Mouse (Mus musculus): ENCODE data around the gene Map4k5.
A peak's percentile ranks its signal among the peaks of the same experiment; 100 is the strongest.

Map4k5 gene

GRCm38 (mm10) chr12:69781935-69782650 is 110.9 kb downstream of the Map4k5 start:
- no peak for DNase-seq

- no peak for DNase-seq
Measured at GRCm38 (mm10) chr12:69781480-69781879, 111.5 kb downstream of the Map4k5 start.

GRCm38 (mm10) chr12:69777957-69778356 is 115.0 kb downstream of the Map4k5 start:
- no peak for DNase-seq

- no peak for DNase-seq
Measured at GRCm38 (mm10) chr12:69777341-69777730, 115.7 kb downstream of the Map4k5 start.

GRCm38 (mm10) chr12:69776607-69777340 is 116.2 kb downstream of the Map4k5 start:
- DNase-seq = no peak

- no peak for DNase-seq
Measured at GRCm38 (mm10) chr12:69768841-69769240, 124.2 kb downstream of the Map4k5 start.

GRCm38 (mm10) chr12:69767476-69768258 is 125.3 kb downstream of the Map4k5 start:
- no peak for DNase-seq

- no peak for DNase-seq
Measured at GRCm38 (mm10) chr12:69766185-69766904, 126.7 kb downstream of the Map4k5 start.

GRCm38 (mm10) chr12:69765543-69765942 is 127.5 kb downstream of the Map4k5 start:
- DNase-seq = no peak

- DNase-seq = no peak
Measured at GRCm38 (mm10) chr12:69761603-69762002, 131.4 kb downstream of the Map4k5 start.

GRCm38 (mm10) chr12:69760743-69761406 is 132.1 kb downstream of the Map4k5 start:
- DNase-seq = no peak

- no peak for DNase-seq
Measured at GRCm38 (mm10) chr12:69760014-69760413, 133.0 kb downstream of the Map4k5 start.

GRCm38 (mm10) chr12:69759267-69759885 is 133.6 kb downstream of the Map4k5 start:
- no peak for DNase-seq

- DNase-seq = peak in 1 of 2 experiments; percentile 37
Measured at GRCm38 (mm10) chr12:69758221-69759185, 134.5 kb downstream of the Map4k5 start.

GRCm38 (mm10) chr12:69757418-69758141 is 135.4 kb downstream of the Map4k5 start:
- DNase-seq = peak; percentile 88

GRCm38 (mm10) chr12:69756015-69756414 is 137.0 kb downstream of the Map4k5 start:
- DNase-seq = no peak

- no peak for DNase-seq
Measured at GRCm38 (mm10) chr12:69753936-69754335, 139.1 kb downstream of the Map4k5 start.
